Mouse (Mus musculus) embryonic fibroblast, embryonic 13.5 days (primary cell): Measurements from ENCODE around the gene Gm45711.

Experiments
- CTCF ChIP-seq: IDR thresholded peaks from 2 replicates; pipeline ENCODE4 v1.5.1; 2011; ENCODE audit warnings: mild to moderate bottlenecking, control low read depth, low read length, moderate library complexity, borderline replicate concordance; ENCODE audit not compliant: insufficient read depth
- POLR2A ChIP-seq: IDR thresholded peaks from 2 replicates; pipeline ENCODE4 v1.6.1; 2011; ENCODE audit warnings: low read depth, mild to moderate bottlenecking, control low read depth, low read length, moderate library complexity

- TF ChIP-seq CTCF (no peak), POLR2A (no peak)
Observed at GRCm38 (mm10) chr8:104342426-104342825, 32.5 kb upstream of the Gm45711 start.
